Mouse (Mus musculus) layer of hippocampus, adult 2 months (tissue): ENCODE results near the gene Mepe. TPM values are rescaled to one million over a fixed set of nuclear protein-coding genes. Genes with fewer than 3 reads are reported as not detected.

Source experiments
- DNase-seq, 2 experiments: peaks; one replicate each; pipeline ENCODE4 v3.0.0; 2022; ENCODE audit warnings: low spot score in 2 of 2
- H3K27ac ChIP-seq: fragments of 200-600 bp; 2 replicates; pipeline ENCODE4 v1.8.1; 2022
- H3K4me3 ChIP-seq: fragments of 200-600 bp; 2 replicates; pipeline ENCODE4 v1.8.1; 2022; ENCODE audit warnings: mild to moderate bottlenecking
- CTCF ChIP-seq: fragments of 200-600 bp; conservative IDR thresholded peaks from 2 replicates; pipeline ENCODE4 v1.8.1; 2022; ENCODE audit warnings: antibody characterized with exemption, mild to moderate bottlenecking, moderate library complexity
- microRNA-seq, 2 experiments: library from miRNA; unstranded; fragments of <30 nt; microRNA quantifications; one replicate each; pipeline ENCODE4 v1.2.0; 2021
- total RNA-seq, 2 experiments: library from RNA; stranded (reverse); gene quantifications; 2 replicates each; pipeline ENCODE4 v1.2.3; 2021

Gene Mepe
- total RNA-seq, 2 experiments from 2014 or later = not detected

DNA sequence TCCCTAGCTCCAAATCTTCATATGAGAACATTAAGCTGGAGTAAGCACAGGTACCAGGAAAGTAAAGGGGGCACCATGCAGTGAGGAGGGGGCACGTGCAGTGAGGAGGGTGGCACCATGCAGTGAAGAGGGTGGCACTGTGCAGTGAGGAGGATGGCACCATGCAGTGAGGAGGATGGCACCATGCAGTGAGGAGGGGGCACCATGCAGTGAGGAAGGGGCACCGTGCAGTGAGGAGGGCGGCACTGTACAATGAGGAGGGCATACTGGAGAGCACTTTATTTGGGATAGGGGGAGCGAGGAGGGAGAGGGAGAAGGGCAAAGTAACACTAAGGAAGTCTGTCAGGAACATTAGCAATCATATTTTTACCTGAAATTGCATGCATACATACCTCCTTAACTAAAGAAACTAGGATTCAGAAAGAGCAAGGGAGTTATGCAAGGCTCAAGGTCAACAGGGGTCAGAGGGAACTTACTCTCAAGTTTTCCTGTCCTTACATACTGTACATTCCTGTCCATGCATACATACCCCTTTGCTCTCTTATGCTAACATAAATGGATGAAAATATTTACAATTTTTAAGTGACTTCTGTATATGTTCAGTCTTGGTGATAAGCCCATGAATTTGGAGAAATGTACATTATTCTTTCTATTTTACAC lies 48.6 kb downstream of the Mepe start:
- no peak for DNase-seq
- TF ChIP-seq CTCF = no peak
- no peak overlapping the region for H3K27ac ChIP-seq
- no peak overlapping the region for H3K4me3 ChIP-seq

GRCm38 (mm10) chr5:104374308-104374660 lies 49.2 kb downstream of the Mepe start:
- Histone ChIP-seq H3K4me3 (no peak overlapping the region), H3K27ac (no peak overlapping the region)
- no peak for DNase-seq
- no peak for TF ChIP-seq CTCF

DNA sequence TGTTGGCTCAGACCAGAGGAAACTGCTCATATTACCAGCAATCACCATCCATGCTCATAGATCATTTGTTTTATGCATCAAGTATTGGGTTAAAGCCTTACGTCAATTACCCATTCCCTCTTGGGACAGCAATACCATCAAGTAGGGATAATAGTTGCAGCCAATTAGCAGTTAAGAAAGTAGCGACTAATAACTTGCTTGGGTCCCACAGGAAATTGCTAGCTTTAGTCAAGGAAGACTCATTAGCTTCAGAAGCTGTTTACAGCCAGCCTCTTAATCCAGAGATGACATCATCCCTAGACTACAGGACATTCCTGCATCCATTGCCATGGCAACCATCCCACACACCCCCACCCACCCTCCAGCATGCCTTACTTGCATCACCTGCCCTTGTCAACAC lies 50.0 kb downstream of the Mepe start:
- Histone ChIP-seq H3K4me3 (no peak overlapping the region), H3K27ac (no peak overlapping the region)
- DNase-seq = no peak
- no peak for TF ChIP-seq CTCF

GRCm38 (mm10) chr5:104376890-104377289 lies 51.8 kb downstream of the Mepe start:
- no peak for TF ChIP-seq CTCF
- no peak overlapping the region for H3K4me3 ChIP-seq
- no peak overlapping the region for H3K27ac ChIP-seq
- DNase-seq = no peak

DNA sequence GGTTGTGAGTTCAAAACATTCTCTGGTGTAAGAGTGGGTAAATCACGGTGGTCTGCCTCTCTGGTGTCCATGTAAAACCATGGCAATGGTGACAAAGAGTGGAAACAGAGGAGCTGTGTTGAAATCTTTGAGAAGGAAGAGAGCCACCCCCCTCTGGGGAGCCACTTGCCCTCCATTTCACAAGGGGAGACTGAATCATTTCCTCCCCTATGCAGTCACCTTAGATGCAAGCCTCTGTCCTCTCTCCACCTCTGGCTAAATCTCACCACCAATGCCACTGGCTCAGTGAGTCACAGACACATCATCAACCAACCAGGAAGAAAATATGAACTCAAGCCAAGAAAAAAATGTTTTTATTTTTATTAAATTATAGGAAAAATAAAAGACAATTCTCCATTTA lies 55.4 kb downstream of the Mepe start:
- Histone ChIP-seq H3K4me3 (no peak overlapping the region), H3K27ac (no peak overlapping the region)
- no peak for TF ChIP-seq CTCF
- no peak for DNase-seq

- H3K27ac ChIP-seq = no peak overlapping the region
- TF ChIP-seq CTCF = no peak
Measured at GRCm38 (mm10) chr5:104381671-104382070, 56.5 kb downstream of the Mepe start.

GRCm38 (mm10) chr5:104384540-104384939 lies 59.4 kb downstream of the Mepe start:
- TF ChIP-seq CTCF = no peak
- H3K4me3 ChIP-seq = no peak overlapping the region

More at GRCm38 (mm10) chr5:104381671-104382070, 56.5 kb downstream of the Mepe start:
- no peak overlapping the region for H3K4me3 ChIP-seq
- DNase-seq = no peak

GRCm38 (mm10) chr5:104385521-104385920 lies 60.4 kb downstream of the Mepe start:
- Histone ChIP-seq H3K4me3 (no peak overlapping the region), H3K27ac (no peak overlapping the region)
- no peak for DNase-seq
- TF ChIP-seq CTCF = no peak

More at GRCm38 (mm10) chr5:104384540-104384939, 59.4 kb downstream of the Mepe start:
- DNase-seq = no peak
- H3K27ac ChIP-seq = no peak overlapping the region

- TF ChIP-seq CTCF = no peak
- no peak for DNase-seq
- no peak overlapping the region for H3K27ac ChIP-seq
- no peak overlapping the region for H3K4me3 ChIP-seq
Measured at GRCm38 (mm10) chr5:104386908-104387307, 61.8 kb downstream of the Mepe start.

Small RNAs within 50 kb of the gene (microRNA-seq; reads per million reads assigned to microRNA genes)
- gene Gm23616 = 0 reads per million in 2 experiments

Other genes starting within 250 kb of the Mepe start
- not detected for gene Gm17660, start 247.7 kb upstream of the Mepe start, total RNA-seq
- 1,000 to 10,000 TPM; 1,426 to 1,439 TPM for gene Sparcl1, start 211.6 kb upstream of the Mepe start, total RNA-seq
- gene Dspp, start 154.6 kb upstream of the Mepe start, total RNA-seq = not detected
- 1 to 10 TPM; 4.4 to 5.2 TPM for gene Dmp1, start 122.7 kb upstream of the Mepe start, total RNA-seq
- under 1 TPM in 1 of 2 experiments, not detected in 1; 0.23 TPM for gene Ibsp, start 26.2 kb upstream of the Mepe start, total RNA-seq
- gene Spp1, start 109.8 kb downstream of the Mepe start, total RNA-seq = 1 to 10 TPM; 3.7 to 3.8 TPM
- gene Pkd2, start 134.1 kb downstream of the Mepe start, total RNA-seq = 10 to 100 TPM; 33.2 to 38.8 TPM
- gene BC005561, start 183.0 kb downstream of the Mepe start, total RNA-seq = 10 to 100 TPM; 12.1 to 14.5 TPM